Mouse (Mus musculus): ENCODE data around the gene Pou2f2. TPM values are rescaled to one million over a fixed set of nuclear protein-coding genes. Genes with fewer than 3 reads are reported as not detected.

Pou2f2 gene
- polyA plus RNA-seq, 1 experiment = 6.0 TPM

DNA sequence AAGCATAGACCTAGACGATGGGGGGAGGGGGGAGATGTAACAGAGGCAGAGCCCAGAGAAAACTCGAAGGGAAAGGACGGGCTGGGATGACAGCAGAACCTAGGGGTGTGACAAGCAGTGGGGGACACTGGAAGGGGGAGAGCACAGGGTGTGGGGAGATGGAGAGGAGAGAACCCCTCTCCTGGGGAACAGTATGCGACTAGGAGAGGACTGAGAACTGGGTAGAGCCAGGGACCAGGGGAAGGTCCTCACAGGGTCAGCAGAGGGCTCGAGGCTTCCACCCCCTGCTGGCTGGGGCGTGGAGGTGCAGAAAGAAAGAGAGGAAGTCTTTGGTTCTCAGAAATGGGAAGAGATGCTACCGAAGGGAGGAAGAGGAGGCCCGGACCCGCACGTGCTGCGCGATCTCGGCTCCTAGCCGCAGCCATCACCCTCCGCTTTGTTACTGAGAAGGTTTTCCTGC lies 1.8 kb upstream of the Pou2f2 start:
- no peak for TF ChIP-seq POLR2A (IDR thresholded peaks at IDR 0.05; ENCODE audit: borderline replicate concordance, extremely low read depth, low read depth, low read length)
- peak; percentile 63 for TF ChIP-seq CTCF (IDR thresholded peaks at IDR 0.05; ENCODE audit: insufficient read depth, low read length)
- peaks cover 3% of the 10 kb centered on the region; the same call in 1 of the 2 replicates for H3K4me1 ChIP-seq (ENCODE audit: control insufficient read depth, insufficient read depth, low read length)
- DNase-seq = peak; percentile 30
- WGBS = 2% methylated on average over 15 of the region's 15 CpGs
- H3K4me3 ChIP-seq (replicated peaks; ENCODE audit: extremely low read depth, low read depth, low read length) = no peak overlapping the region

DNA sequence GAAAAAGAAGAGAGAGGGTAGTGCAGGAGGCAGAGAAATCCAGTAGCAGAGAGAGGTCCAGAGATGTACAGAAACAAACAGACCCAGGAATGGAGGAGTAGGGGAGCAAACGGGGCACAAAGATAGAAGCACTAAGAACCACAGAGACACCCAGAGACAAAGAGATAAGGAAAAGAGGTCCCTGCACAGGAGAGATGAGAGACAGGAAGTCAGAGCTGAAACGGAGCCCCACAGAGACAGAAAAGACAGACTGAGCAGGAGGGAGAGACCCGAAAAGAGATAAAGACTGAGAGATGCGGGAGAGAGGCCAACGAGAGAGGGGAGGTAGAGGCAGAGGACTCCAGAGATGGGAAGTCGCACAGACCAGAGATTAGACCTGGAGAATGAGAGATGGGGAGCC lies 986 bp upstream of the Pou2f2 start:
- DNase-seq = no peak
- Histone ChIP-seq H3K4me1 (ENCODE audit: control insufficient read depth, insufficient read depth, low read length) (peaks cover 3% of the 10 kb centered on the region; the same call in 1 of the 2 replicates), H3K4me3 (replicated peaks; ENCODE audit: extremely low read depth, low read depth, low read length) (no peak overlapping the region)
- 7% methylated on average over 6 of the region's 6 CpGs for WGBS
- TF ChIP-seq POLR2A (IDR thresholded peaks at IDR 0.05; ENCODE audit: borderline replicate concordance, extremely low read depth, low read depth, low read length) (no peak), CTCF (IDR thresholded peaks at IDR 0.05; ENCODE audit: insufficient read depth, low read length) (no peak)

DNA sequence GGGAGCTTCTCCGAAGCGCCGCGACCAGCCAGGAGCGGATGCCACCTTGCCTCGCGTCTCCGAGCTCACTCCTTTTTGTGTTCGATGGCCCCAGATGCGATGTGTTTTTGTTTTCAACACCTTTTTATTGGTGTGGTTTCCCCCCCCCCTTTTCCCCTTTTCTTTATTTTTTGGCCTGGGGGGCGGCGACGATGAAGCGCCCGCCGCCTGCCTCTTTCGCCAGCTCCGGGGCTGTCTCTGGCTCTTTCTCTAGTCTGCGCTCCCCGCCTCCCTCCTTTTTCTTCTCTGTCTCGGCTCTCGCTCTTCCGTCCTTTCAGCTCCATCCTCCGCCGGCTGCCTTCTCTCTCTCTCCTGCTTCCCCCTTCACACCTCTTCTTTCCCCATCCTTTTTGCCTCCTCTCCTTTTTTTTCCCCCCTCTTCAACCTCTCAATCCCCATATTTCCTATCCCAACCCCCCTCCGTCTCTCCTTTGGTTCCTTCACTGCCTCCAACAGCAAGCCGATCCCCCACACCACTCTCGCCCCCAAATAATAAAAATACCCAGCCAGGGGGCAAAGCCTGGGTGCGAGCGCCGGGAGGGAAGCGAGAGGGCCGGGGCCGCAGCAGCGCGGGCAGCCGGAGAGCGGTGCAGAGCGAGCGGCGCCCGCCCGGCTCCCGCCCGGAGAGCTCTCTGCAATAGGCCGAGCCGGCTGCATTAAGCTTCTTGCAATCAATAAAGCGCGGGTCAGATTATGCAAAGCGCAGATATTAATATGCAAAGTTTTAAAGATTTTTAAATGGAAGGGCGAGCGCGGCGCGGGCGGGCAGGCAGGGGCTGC lies 530 bp downstream of the Pou2f2 start:
- H3K4me3 ChIP-seq (replicated peaks; ENCODE audit: extremely low read depth, low read depth, low read length) = no peak overlapping the region
- no peak for TF ChIP-seq CTCF (IDR thresholded peaks at IDR 0.05; ENCODE audit: insufficient read depth, low read length)
- TF ChIP-seq POLR2A (IDR thresholded peaks at IDR 0.05; ENCODE audit: borderline replicate concordance, extremely low read depth, low read depth, low read length) = no peak
- 3% methylated on average over 49 of the region's 56 CpGs for WGBS
- DNase-seq = no peak
- H3K4me1 ChIP-seq (ENCODE audit: control insufficient read depth, insufficient read depth, low read length) = peaks cover 3% of the 10 kb centered on the region; the same call in 1 of the 2 replicates

- Histone ChIP-seq H3K4me3 (replicated peaks; ENCODE audit: extremely low read depth, low read depth, low read length) (no peak overlapping the region), H3K4me1 (ENCODE audit: control insufficient read depth, insufficient read depth, low read length) (peaks cover 3% of the 10 kb centered on the region; the same call in 1 of the 2 replicates)
- no peak for DNase-seq
- TF ChIP-seq POLR2A (IDR thresholded peaks at IDR 0.05; ENCODE audit: borderline replicate concordance, extremely low read depth, low read depth, low read length) (no peak), CTCF (IDR thresholded peaks at IDR 0.05; ENCODE audit: insufficient read depth, low read length) (no peak)
- 6% methylated on average over 17 of the region's 17 CpGs for WGBS
Observed at GRCm38 (mm10) chr7:25178317-25178716, 1.2 kb downstream of the Pou2f2 start.

- 62% methylated on average over 11 of the region's 11 CpGs for WGBS
- TF ChIP-seq CTCF (IDR thresholded peaks at IDR 0.05; ENCODE audit: insufficient read depth, low read length) (no peak), POLR2A (IDR thresholded peaks at IDR 0.05; ENCODE audit: borderline replicate concordance, extremely low read depth, low read depth, low read length) (no peak)
- Histone ChIP-seq H3K4me3 (replicated peaks; ENCODE audit: extremely low read depth, low read depth, low read length) (no peak overlapping the region), H3K4me1 (ENCODE audit: control insufficient read depth, insufficient read depth, low read length) (peaks cover 3% of the 10 kb centered on the region; the same call in 1 of the 2 replicates)
- DNase-seq = no peak
Observed at GRCm38 (mm10) chr7:25174343-25174742, 5.2 kb downstream of the Pou2f2 start.

GRCm38 (mm10) chr7:25172669-25173068 lies 6.9 kb downstream of the Pou2f2 start:
- DNase-seq = no peak
- 43% methylated on average over 5 of the region's 5 CpGs for WGBS
- TF ChIP-seq POLR2A (IDR thresholded peaks at IDR 0.05; ENCODE audit: borderline replicate concordance, extremely low read depth, low read depth, low read length) (no peak), CTCF (IDR thresholded peaks at IDR 0.05; ENCODE audit: insufficient read depth, low read length) (no peak)
- Histone ChIP-seq H3K4me1 (ENCODE audit: control insufficient read depth, insufficient read depth, low read length) (no peaks in the 10 kb centered on the region), H3K4me3 (replicated peaks; ENCODE audit: extremely low read depth, low read depth, low read length) (no peak overlapping the region)

- DNase-seq = no peak
- 31% methylated on average over 3 of the region's 3 CpGs for WGBS
Observed at GRCm38 (mm10) chr7:25170583-25170982, 8.9 kb downstream of the Pou2f2 start.

GRCm38 (mm10) chr7:25166106-25166505 lies 13.4 kb downstream of the Pou2f2 start:
- H3K4me1 ChIP-seq (ENCODE audit: control insufficient read depth, insufficient read depth, low read length) = no peaks in the 10 kb centered on the region
- 63% methylated on average over 5 of the region's 5 CpGs for WGBS
- no peak for DNase-seq

More at GRCm38 (mm10) chr7:25170583-25170982, 8.9 kb downstream of the Pou2f2 start:
- no peak for TF ChIP-seq POLR2A (IDR thresholded peaks at IDR 0.05; ENCODE audit: borderline replicate concordance, extremely low read depth, low read depth, low read length)
- no peak for TF ChIP-seq CTCF (IDR thresholded peaks at IDR 0.05; ENCODE audit: insufficient read depth, low read length)
- no peaks in the 10 kb centered on the region for H3K4me1 ChIP-seq (ENCODE audit: control insufficient read depth, insufficient read depth, low read length)
- no peak overlapping the region for H3K4me3 ChIP-seq (replicated peaks; ENCODE audit: extremely low read depth, low read depth, low read length)

GRCm38 (mm10) chr7:25156158-25156648 lies 23.3 kb downstream of the Pou2f2 start:
- no peak for TF ChIP-seq CTCF (IDR thresholded peaks at IDR 0.05; ENCODE audit: insufficient read depth, low read length)
- no peak for TF ChIP-seq POLR2A (IDR thresholded peaks at IDR 0.05; ENCODE audit: borderline replicate concordance, extremely low read depth, low read depth, low read length)
- no peak for DNase-seq
- Histone ChIP-seq H3K4me1 (ENCODE audit: control insufficient read depth, insufficient read depth, low read length) (no peaks in the 10 kb centered on the region), H3K4me3 (replicated peaks; ENCODE audit: extremely low read depth, low read depth, low read length) (no peak overlapping the region)
- WGBS = 22% methylated on average over 14 of the region's 14 CpGs

More at GRCm38 (mm10) chr7:25166106-25166505, 13.4 kb downstream of the Pou2f2 start:
- no peak overlapping the region for H3K4me3 ChIP-seq (replicated peaks; ENCODE audit: extremely low read depth, low read depth, low read length)
- no peak for TF ChIP-seq CTCF (IDR thresholded peaks at IDR 0.05; ENCODE audit: insufficient read depth, low read length)
- no peak for TF ChIP-seq POLR2A (IDR thresholded peaks at IDR 0.05; ENCODE audit: borderline replicate concordance, extremely low read depth, low read depth, low read length)

All from lung, adult 2 months (tissue).